Mouse (Mus musculus) hindbrain, embryonic 12.5 days (tissue): ENCODE results near the gene Herc1. TPM values are rescaled to one million over a fixed set of nuclear protein-coding genes. Genes with fewer than 3 reads are reported as not detected.
A peak's percentile ranks its signal among the peaks of the same experiment; 100 is the strongest.

Experiments used
- ATAC-seq: fragments of 200-750 bp; cut with Nextera tagmentation; 2 replicates; pipeline ENCODE4 v1.8.0; 2017; ENCODE audit warnings: moderate TSS enrichment; ENCODE audit not compliant: low FRiP score
- H3K27ac ChIP-seq: fragments of 300-500 bp; sonication (generic); 2 replicates; pipeline ENCODE4 v1.5.1; 2016; ENCODE audit warnings: mild to moderate bottlenecking
- H3K27me3 ChIP-seq: fragments of 300-500 bp; sonication (generic); 2 replicates; pipeline ENCODE4 v1.6.1; 2016; ENCODE audit warnings: mild to moderate bottlenecking
- H3K36me3 ChIP-seq: fragments of 300-500 bp; sonication (generic); 2 replicates; pipeline ENCODE4 v1.6.1; 2016; ENCODE audit warnings: mild to moderate bottlenecking
- H3K4me1 ChIP-seq: fragments of 300-500 bp; sonication (generic); 2 replicates; pipeline ENCODE4 v1.6.1; 2016
- H3K4me2 ChIP-seq: fragments of 300-500 bp; sonication (generic); replicated peaks from 2 replicates; pipeline ENCODE4 v1.6.1; 2016; ENCODE audit warnings: mild to moderate bottlenecking
- H3K4me3 ChIP-seq: fragments of 300-500 bp; sonication (generic); 2 replicates; pipeline ENCODE4 v1.5.1; 2016; ENCODE audit warnings: mild to moderate bottlenecking
- H3K9ac ChIP-seq: fragments of 300-500 bp; sonication (generic); 2 replicates; pipeline ENCODE4 v1.6.1; 2016; ENCODE audit warnings: mild to moderate bottlenecking, moderate library complexity
- H3K9me3 ChIP-seq: fragments of 300-500 bp; sonication (generic); replicated peaks from 2 replicates; pipeline ENCODE4 v1.6.1; 2016; ENCODE audit warnings: mild to moderate bottlenecking
- WGBS: fragments of 180-500 bp; shearing (Covaris S2); methylation state at CpG from one replicate; pipeline ENCODE4 v1.1.7; 2016; 5-methylcytosine and 5-hydroxymethylcytosine counted together
- polyA plus RNA-seq: library from polyadenylated mRNA; unstranded; fragments of >200 nt; fragmentation: Nextera tagmentation; extraction: Ambion mirVana; gene quantifications from 2 replicates; pipeline ENCODE4 v1.2.1, GENCODE M21; 2016

Gene Herc1
- polyA plus RNA-seq, 1 experiment from 2014 or later, result 48.6 TPM

GRCm38 (mm10) chr9:66508890-66509399, 158.7 kb downstream of the Herc1 start:
- peaks cover 31% of the 10 kb centered on the region for H3K4me1 ChIP-seq
- no peak overlapping the region for H3K9ac ChIP-seq
- no peak for ATAC-seq
- H3K4me3 ChIP-seq, result no peak overlapping the region
- H3K4me2 ChIP-seq, result no peak overlapping the region
- no peaks in the 10 kb centered on the region for H3K9me3 ChIP-seq
- peaks cover 42% of the 10 kb centered on the region for H3K36me3 ChIP-seq
- H3K27ac ChIP-seq, result no peak overlapping the region
- WGBS, result 75% methylated on average over 4 of the region's 4 CpGs
- no peaks in the 10 kb centered on the region for H3K27me3 ChIP-seq

GRCm38 (mm10) chr9:66510351-66510841, 160.1 kb downstream of the Herc1 start:
- H3K9ac ChIP-seq, result peak overlapping the region; percentile 63; the same call in 1 of the 2 replicates

GRCm38 (mm10) chr9:66510944-66511343, 160.7 kb downstream of the Herc1 start:
- peak overlapping the region; percentile 94 for H3K27ac ChIP-seq
- no peaks in the 10 kb centered on the region for H3K27me3 ChIP-seq
- H3K9me3 ChIP-seq, result no peaks in the 10 kb centered on the region
- H3K4me1 ChIP-seq, result peaks cover 17% of the 10 kb centered on the region
- H3K9ac ChIP-seq, result peak overlapping the region; percentile 63
- peak overlapping the region; percentile 67 for H3K4me2 ChIP-seq
- ATAC-seq, result no peak
- peaks cover 40% of the 10 kb centered on the region for H3K36me3 ChIP-seq
- 7% methylated on average over 2 of the region's 2 CpGs for WGBS
- peak overlapping the region; percentile 49 for H3K4me3 ChIP-seq

More at GRCm38 (mm10) chr9:66510351-66510841, 160.1 kb downstream of the Herc1 start:
- Histone ChIP-seq H3K36me3 (peaks cover 38% of the 10 kb centered on the region), H3K27me3 (no peaks in the 10 kb centered on the region), H3K4me2 (peak overlapping the region; percentile 67), H3K4me1 (peaks cover 21% of the 10 kb centered on the region), H3K27ac (peak overlapping the region; percentile 94), H3K4me3 (no peak overlapping the region), H3K9me3 (no peaks in the 10 kb centered on the region)
- no peak for ATAC-seq
- WGBS, result 74% methylated on average over 7 of the region's 7 CpGs

DNA sequence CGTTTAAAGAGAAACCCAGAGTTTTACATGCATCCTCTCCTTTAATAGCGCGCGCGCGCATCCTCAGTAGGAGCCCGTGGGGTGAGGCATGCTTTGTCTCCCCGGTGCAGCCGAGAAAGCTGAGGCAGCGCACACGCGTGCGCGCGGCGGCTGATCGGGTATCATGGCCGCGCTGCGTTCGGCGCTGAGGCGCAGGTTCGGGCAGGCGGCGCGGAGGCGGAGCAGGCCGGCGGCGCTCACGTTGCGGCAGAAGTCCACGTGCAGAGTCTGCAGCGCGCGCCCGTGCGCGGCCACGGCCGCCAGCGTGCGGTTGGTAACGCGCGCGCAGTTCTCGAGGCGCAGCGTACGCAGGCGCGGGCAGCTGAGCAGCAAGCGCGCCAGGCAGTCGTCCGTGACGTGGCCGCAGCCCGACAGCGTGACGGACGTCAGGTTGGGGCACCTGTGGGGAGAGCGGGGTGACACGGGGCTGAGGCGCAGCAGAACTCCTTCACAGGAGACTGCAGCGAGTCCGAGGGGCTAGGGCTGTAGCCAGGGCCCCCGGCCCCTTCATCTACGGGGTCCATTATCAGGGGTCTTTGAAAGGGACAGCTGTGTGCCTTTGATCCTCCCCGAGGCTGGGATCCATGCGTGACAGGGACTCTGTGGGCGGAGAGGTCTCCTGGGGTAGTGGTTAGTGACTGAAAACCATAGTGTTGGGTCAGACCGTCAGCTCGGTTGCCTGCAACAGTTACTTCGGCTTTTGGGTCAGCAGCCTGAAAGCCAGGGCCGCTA, 161.5 kb downstream of the Herc1 start:
- no peaks in the 10 kb centered on the region for H3K27me3 ChIP-seq
- peak overlapping the region; percentile 67 for H3K4me2 ChIP-seq
- H3K36me3 ChIP-seq, result peaks cover 48% of the 10 kb centered on the region
- H3K4me3 ChIP-seq, result peak overlapping the region; percentile 49
- H3K9me3 ChIP-seq, result no peaks in the 10 kb centered on the region
- peak overlapping the region; percentile 94 for H3K27ac ChIP-seq
- H3K4me1 ChIP-seq, result peaks cover 11% of the 10 kb centered on the region
- under 1% methylated on average over 78 of the region's 78 CpGs for WGBS
- ATAC-seq, result peak; percentile 89
- peak overlapping the region; percentile 63 for H3K9ac ChIP-seq

- peaks cover 53% of the 10 kb centered on the region for H3K36me3 ChIP-seq
Observed at GRCm38 (mm10) chr9:66512351-66512671, 162.1 kb downstream of the Herc1 start.

DNA sequence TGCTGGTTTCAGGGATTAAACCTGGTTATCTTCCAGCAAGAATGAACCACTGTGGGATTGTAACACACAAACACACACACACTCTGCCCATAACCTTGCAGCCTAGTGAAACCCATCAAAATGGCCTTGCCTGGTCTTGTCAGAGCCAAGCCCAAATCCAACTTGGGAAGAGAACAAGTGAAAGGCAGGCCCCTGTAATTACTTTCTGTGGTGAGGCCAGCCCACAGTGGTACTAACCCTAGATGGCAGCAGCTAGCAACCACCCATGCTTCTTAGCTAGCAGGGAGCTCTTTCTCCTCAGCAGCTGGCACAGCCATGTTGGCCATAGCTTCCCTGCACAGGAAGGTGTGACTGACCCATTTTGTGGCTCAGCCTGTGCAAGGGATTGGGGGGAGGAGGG, 162.9 kb downstream of the Herc1 start:
- ATAC-seq, result no peak
- no peak overlapping the region for H3K9ac ChIP-seq
- H3K4me3 ChIP-seq, result no peak overlapping the region
- peaks cover 11% of the 10 kb centered on the region for H3K4me1 ChIP-seq
- H3K36me3 ChIP-seq, result peaks cover 54% of the 10 kb centered on the region
- H3K4me2 ChIP-seq, result no peak overlapping the region
- peak overlapping the region; percentile 94 for H3K27ac ChIP-seq
- H3K27me3 ChIP-seq, result no peaks in the 10 kb centered on the region
- no peaks in the 10 kb centered on the region for H3K9me3 ChIP-seq

More at GRCm38 (mm10) chr9:66512351-66512671, 162.1 kb downstream of the Herc1 start:
- 0% methylated on average over 8 of the region's 8 CpGs for WGBS
- H3K9me3 ChIP-seq, result no peaks in the 10 kb centered on the region
- peaks cover 11% of the 10 kb centered on the region for H3K4me1 ChIP-seq
- H3K4me3 ChIP-seq, result peak overlapping the region; percentile 49
- H3K4me2 ChIP-seq, result peak overlapping the region; percentile 67
- H3K27me3 ChIP-seq, result no peaks in the 10 kb centered on the region
- H3K9ac ChIP-seq, result peak overlapping the region; percentile 63
- peak overlapping the region; percentile 94 for H3K27ac ChIP-seq
- ATAC-seq, result peak; percentile 89

DNA sequence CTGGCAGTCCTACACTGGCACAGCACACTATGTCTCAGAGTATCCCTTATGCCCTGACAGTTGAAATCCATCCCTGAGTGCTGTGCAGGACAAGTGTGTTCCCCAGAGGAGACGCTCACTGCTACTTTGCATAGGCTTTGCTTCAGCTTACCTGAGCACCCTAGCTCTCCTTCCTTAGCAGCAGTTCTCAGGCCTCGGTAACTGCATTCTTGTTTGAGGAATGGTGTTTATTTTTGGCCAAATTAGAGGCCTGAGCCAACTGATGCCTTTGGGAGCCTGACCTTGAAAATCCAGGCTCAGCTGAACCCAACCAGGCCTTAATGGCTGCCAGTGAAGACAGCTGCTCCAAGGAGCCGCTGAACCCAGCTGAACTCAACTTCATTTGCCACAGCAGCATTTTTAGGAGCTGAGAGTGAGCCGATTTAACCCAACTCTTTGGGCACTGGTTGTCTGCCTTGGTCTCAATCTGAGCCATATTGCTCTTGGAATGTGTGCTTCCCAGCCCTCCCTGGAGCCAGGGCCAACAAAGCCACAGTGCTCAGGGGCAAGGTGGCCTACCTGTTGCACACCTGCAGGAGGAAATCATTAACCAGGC, 163.5 kb downstream of the Herc1 start:
- no peaks in the 10 kb centered on the region for H3K27me3 ChIP-seq
- 88% methylated on average over 4 of the region's 4 CpGs for WGBS
- peaks cover 55% of the 10 kb centered on the region for H3K36me3 ChIP-seq
- no peak for ATAC-seq
- no peak overlapping the region for H3K4me2 ChIP-seq
- H3K27ac ChIP-seq, result peak overlapping the region; percentile 94
- no peaks in the 10 kb centered on the region for H3K9me3 ChIP-seq
- H3K4me3 ChIP-seq, result no peak overlapping the region
- peaks cover 11% of the 10 kb centered on the region for H3K4me1 ChIP-seq
- H3K9ac ChIP-seq, result no peak overlapping the region

GRCm38 (mm10) chr9:66514256-66514770, 164.1 kb downstream of the Herc1 start, which contains the start of gene Fbxl22:
Gene Fbxl22 (minus strand): TSS chr9:66514593.
- Histone ChIP-seq H3K27ac (peak within 1 kb of the TSS; percentile 94), H3K4me2 (no peak within 1 kb of the TSS), H3K4me3 (no peak within 1 kb of the TSS), H3K27me3 (no peaks in the 10 kb centered on the region), H3K36me3 (peaks cover 52% of the 10 kb centered on the region), H3K4me1 (peaks cover 13% of the 10 kb centered on the region), H3K9ac (no peak within 1 kb of the TSS), H3K9me3 (no peaks in the 10 kb centered on the region)
- 75% methylated on average over 17 of the region's 17 CpGs for WGBS
- no peak for ATAC-seq

- ATAC-seq, result no peak
- H3K4me2 ChIP-seq, result no peak overlapping the region
- peaks cover 53% of the 10 kb centered on the region for H3K36me3 ChIP-seq
- no peak overlapping the region for H3K27ac ChIP-seq
- H3K27me3 ChIP-seq, result no peaks in the 10 kb centered on the region
- H3K9me3 ChIP-seq, result no peaks in the 10 kb centered on the region
- H3K9ac ChIP-seq, result no peak overlapping the region
- H3K4me3 ChIP-seq, result no peak overlapping the region
- WGBS, result 92% methylated on average over 2 of the region's 2 CpGs
- peaks cover 11% of the 10 kb centered on the region for H3K4me1 ChIP-seq
Observed at GRCm38 (mm10) chr9:66515115-66515514, 164.9 kb downstream of the Herc1 start.

DNA sequence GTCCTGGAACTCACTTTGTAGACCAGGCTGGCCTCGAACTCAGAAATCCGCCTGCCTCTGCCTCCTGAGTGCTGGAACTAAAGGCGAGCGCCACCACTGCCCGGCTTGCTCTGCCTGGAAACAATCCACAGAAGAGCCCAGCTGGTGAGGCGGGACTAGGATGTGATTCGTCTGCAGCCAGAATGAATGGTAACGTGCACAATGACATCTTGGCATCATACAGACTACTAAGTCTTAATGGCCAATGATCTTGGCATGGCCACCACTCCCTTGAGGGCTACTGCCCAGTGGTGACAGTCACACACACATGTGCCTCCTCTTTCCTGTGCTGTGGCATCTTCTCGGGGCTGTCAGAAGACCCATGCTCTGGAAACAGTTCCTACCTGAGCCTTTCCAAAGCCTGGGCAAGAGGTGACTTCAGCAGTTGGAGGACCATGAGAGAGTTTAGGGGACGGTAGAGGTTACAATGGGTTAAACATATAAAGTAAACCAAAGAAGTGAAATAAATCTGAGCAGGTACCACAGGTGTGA, 165.5 kb downstream of the Herc1 start:
- peaks cover 5% of the 10 kb centered on the region for H3K4me1 ChIP-seq
- no peaks in the 10 kb centered on the region for H3K9me3 ChIP-seq
- no peak overlapping the region for H3K4me2 ChIP-seq
- ATAC-seq, result no peak
- H3K4me3 ChIP-seq, result no peak overlapping the region
- H3K27ac ChIP-seq, result no peak overlapping the region
- WGBS, result 91% methylated on average over 10 of the region's 10 CpGs
- no peak overlapping the region for H3K9ac ChIP-seq
- no peaks in the 10 kb centered on the region for H3K27me3 ChIP-seq
- H3K36me3 ChIP-seq, result peaks cover 58% of the 10 kb centered on the region

DNA sequence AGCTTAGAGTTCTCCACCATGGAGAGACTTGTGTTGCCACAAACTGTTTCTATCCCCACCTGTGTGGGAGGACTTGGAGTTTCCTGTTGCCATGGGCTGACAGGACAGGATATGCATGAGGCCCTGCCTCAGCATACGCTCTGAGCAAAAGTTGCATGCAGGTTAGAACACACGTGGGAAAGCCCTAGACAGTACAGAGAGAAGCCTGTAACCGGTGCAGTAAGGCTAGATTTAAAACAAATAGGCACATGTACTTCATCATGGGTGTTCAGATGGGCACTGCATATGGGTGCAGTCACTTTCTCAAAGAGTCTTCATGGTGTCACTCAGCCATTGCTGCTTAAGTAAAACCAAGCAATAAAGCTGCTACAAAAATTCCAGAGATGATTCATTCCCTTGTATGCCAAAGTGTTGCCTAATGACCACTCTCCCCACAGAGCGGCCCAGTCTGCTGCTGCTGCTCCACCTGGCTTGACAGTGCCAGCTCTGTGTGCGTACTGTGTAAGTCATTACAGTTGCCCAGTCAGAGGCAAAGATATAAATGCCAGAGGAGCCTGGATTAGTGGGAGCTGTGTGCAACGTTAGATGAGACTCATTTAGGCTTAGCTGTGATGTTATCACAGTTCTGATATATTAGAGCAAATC, 166.2 kb downstream of the Herc1 start:
- Histone ChIP-seq H3K36me3 (peaks cover 62% of the 10 kb centered on the region), H3K27ac (no peak overlapping the region)

GRCm38 (mm10) chr9:66517746-66518145, 167.5 kb downstream of the Herc1 start:
- Histone ChIP-seq H3K36me3 (peaks cover 69% of the 10 kb centered on the region), H3K9ac (no peak overlapping the region), H3K4me1 (0 out of 2 replicates have a peak, but pooled peaks cover 2% of the 10 kb centered on the region), H3K27ac (no peak overlapping the region), H3K4me3 (no peak overlapping the region), H3K9me3 (no peaks in the 10 kb centered on the region), H3K27me3 (no peaks in the 10 kb centered on the region), H3K4me2 (no peak overlapping the region)
- 89% methylated on average over 10 of the region's 10 CpGs for WGBS
- no peak for ATAC-seq

More for the DNA sequence above, 166.2 kb downstream of the Herc1 start:
- Histone ChIP-seq H3K9me3 (no peaks in the 10 kb centered on the region), H3K4me3 (no peak overlapping the region), H3K4me1 (0 out of 2 replicates have a peak, but pooled peaks cover 2% of the 10 kb centered on the region), H3K4me2 (no peak overlapping the region), H3K9ac (no peak overlapping the region), H3K27me3 (no peaks in the 10 kb centered on the region)
- ATAC-seq, result no peak
- WGBS, result 90% methylated on average over 6 of the region's 6 CpGs
